Mouse (Mus musculus) stomach, postnatal 0 days (tissue): Measurements from ENCODE around the gene Ubald1.

Experiments used
- CTCF ChIP-seq: IDR thresholded peaks from 2 replicates; pipeline ENCODE4 v1.5.1; 2016; ENCODE audit warnings: antibody characterized with exemption, low read depth, mild to moderate bottlenecking, moderate library complexity
- EP300 ChIP-seq: optimal IDR thresholded peaks from 2 replicates; pipeline ENCODE3; 2016; ENCODE audit warnings: antibody characterized with exemption

DNA sequence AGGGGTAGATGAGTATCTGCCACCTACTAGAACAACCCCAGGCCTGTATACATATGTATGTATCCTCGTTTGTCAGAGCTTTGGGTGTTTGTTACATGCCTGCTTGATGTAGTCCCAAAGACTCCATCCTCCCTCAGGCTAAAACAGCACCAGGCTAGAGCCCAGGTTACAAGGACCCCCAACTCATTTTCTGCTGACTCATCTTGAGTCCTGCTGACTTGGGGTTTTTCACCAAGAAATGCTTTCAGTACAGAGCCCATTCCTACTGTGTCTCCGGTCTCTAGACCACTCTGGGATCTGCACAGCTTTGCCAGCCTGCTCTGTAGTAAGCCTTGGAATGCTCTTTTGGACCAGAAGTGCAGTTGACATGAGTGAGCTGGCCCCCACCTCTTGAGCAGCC is 36.5 kb upstream of the Ubald1 start:
- no peak for TF ChIP-seq CTCF
- no peak for TF ChIP-seq EP300
